Mouse (Mus musculus) heart, adult 2 months (tissue): Measurements from ENCODE around the gene Pttg1ip.
A peak's percentile ranks its signal among the peaks of the same experiment; 100 is the strongest.

Experiments
- CTCF ChIP-seq: fragments of 200-600 bp; IDR thresholded peaks from 2 replicates; pipeline ENCODE4 v1.8.1; 2022; ENCODE audit warnings: antibody characterized with exemption, mild to moderate bottlenecking, moderate library complexity
- EP300 ChIP-seq: fragments of 200-500 bp; IDR thresholded peaks from 2 replicates; pipeline ENCODE4 v1.6.1; 2011; ENCODE audit warnings: low read depth, low read length, control low read depth; ENCODE audit not compliant: insufficient read depth
- POLR2A ChIP-seq: fragments of 200-500 bp; IDR thresholded peaks from 2 replicates; pipeline ENCODE4 v1.6.1; 2011; ENCODE audit warnings: mild to moderate bottlenecking, low read depth, low read length, control low read depth; ENCODE audit not compliant: insufficient read depth

GRCm38 (mm10) chr10:77616166-77616565 lies 34.6 kb downstream of the Pttg1ip start:
- TF ChIP-seq POLR2A = no peak
- no peak for TF ChIP-seq EP300
- TF ChIP-seq CTCF = peak; percentile 25; the same call in 1 of the 2 replicates
